Mouse (Mus musculus): ENCODE measurements around the gene Shroom3. TPM values are rescaled to one million over a fixed set of nuclear protein-coding genes. Genes with fewer than 3 reads are reported as not detected.
"Not testable (repeated sequence)": the region's sequence is repeated elsewhere in the genome, so short reads cannot be mapped to it uniquely, and the experiment has no call there.

The Shroom3 gene
- polyA plus RNA-seq, 1 experiment from 2014 or later = 6.4 TPM

GRCm38 (mm10) chr5:92915421-92915820 lies 232.2 kb downstream of the Shroom3 start:
- Histone ChIP-seq H3K4me1 (ENCODE audit: control insufficient read depth, insufficient read depth, low read length) (peaks cover 57% of the 10 kb centered on the region), H3K4me2 (ENCODE audit: low read depth, low read length) (peak overlapping the region; percentile 10; the same call in 1 of the 2 replicates), H3K9me3 (ENCODE audit: control insufficient read depth, low read length) (no peaks in the 10 kb centered on the region), H3K36me3 (ENCODE audit: control insufficient read depth, insufficient read depth, low read length) (no peaks in the 10 kb centered on the region), H3K27me3 (replicated peaks; ENCODE audit: control insufficient read depth, insufficient read depth, low read length) (no peaks in the 10 kb centered on the region), H3K27ac (ENCODE audit: low read length) (peak overlapping the region; percentile 59), H3K9ac (ENCODE audit: low read depth, low read length) (no peak overlapping the region), H3K4me3 (ENCODE audit: low read length) (no peak overlapping the region)
- ATAC-seq = no peak
- 40% methylated on average over 10 of the region's 10 CpGs for WGBS

DNA sequence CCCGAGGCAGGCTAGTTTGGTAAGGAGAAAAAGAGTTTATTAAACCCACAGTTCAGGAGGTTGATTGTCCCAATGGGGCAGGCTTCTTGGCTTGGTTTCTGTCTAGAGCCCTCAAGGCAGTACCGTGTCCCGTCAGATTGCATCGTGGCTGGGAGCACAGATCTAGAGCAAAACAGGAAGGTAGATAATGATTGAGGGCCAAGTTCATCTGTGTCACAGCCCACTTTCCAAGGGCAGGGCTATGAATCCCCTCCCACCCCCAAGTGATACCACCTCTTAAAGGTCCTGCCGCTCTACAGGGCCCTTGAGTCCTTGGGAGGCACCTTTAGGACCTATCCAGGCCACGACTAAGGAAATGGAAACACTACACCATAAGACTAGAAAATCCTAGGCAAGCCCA lies 234.5 kb downstream of the Shroom3 start:
- H3K36me3 ChIP-seq (ENCODE audit: control insufficient read depth, insufficient read depth, low read length) = peaks cover 6% of the 10 kb centered on the region; the same call in 1 of the 2 replicates
- no peak overlapping the region for H3K4me2 ChIP-seq (ENCODE audit: low read depth, low read length)
- no peak overlapping the region for H3K4me3 ChIP-seq (ENCODE audit: low read length)
- no peaks in the 10 kb centered on the region for H3K27me3 ChIP-seq (replicated peaks; ENCODE audit: control insufficient read depth, insufficient read depth, low read length)
- peak overlapping the region; percentile 20; the same call in 1 of the 2 replicates for H3K9ac ChIP-seq (ENCODE audit: low read depth, low read length)
- 63% methylated on average over 6 of the region's 6 CpGs for WGBS
- H3K4me1 ChIP-seq (ENCODE audit: control insufficient read depth, insufficient read depth, low read length) = peaks cover 47% of the 10 kb centered on the region
- H3K9me3 ChIP-seq (ENCODE audit: control insufficient read depth, low read length) = no peaks in the 10 kb centered on the region
- peak overlapping the region; percentile 78 for H3K27ac ChIP-seq (ENCODE audit: low read length)
- ATAC-seq = peak; percentile 62

DNA sequence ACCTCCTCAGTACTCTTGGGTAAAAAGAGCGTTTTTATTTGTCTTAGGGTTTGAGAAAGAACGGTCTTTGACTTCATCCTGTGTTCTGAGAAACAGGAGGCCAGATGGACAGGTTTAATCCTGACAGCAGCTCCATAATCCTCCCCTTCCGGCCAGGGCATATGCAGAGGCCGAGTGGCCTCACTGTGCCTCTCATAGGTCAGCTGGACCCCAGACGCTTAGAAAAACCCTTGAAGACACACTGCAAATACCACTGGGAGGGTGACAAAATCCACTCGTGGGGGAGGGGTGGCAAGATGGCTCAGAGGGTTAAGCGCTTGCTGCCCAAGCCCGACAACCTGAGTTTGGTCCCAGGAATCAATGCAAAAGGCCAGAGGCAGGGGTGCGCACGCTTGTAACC lies 234.9 kb downstream of the Shroom3 start:
- no peak overlapping the region for H3K4me3 ChIP-seq (ENCODE audit: low read length)
- no peak overlapping the region for H3K4me2 ChIP-seq (ENCODE audit: low read depth, low read length)
- H3K9me3 ChIP-seq (ENCODE audit: control insufficient read depth, low read length) = no peaks in the 10 kb centered on the region
- ATAC-seq = no peak
- no peaks in the 10 kb centered on the region for H3K27me3 ChIP-seq (replicated peaks; ENCODE audit: control insufficient read depth, insufficient read depth, low read length)
- H3K4me1 ChIP-seq (ENCODE audit: control insufficient read depth, insufficient read depth, low read length) = peaks cover 47% of the 10 kb centered on the region
- H3K9ac ChIP-seq (ENCODE audit: low read depth, low read length) = peak overlapping the region; percentile 20; the same call in 1 of the 2 replicates
- peaks cover 6% of the 10 kb centered on the region; the same call in 1 of the 2 replicates for H3K36me3 ChIP-seq (ENCODE audit: control insufficient read depth, insufficient read depth, low read length)
- WGBS = 54% methylated on average over 10 of the region's 10 CpGs
- H3K27ac ChIP-seq (ENCODE audit: low read length) = peak overlapping the region; percentile 78

DNA sequence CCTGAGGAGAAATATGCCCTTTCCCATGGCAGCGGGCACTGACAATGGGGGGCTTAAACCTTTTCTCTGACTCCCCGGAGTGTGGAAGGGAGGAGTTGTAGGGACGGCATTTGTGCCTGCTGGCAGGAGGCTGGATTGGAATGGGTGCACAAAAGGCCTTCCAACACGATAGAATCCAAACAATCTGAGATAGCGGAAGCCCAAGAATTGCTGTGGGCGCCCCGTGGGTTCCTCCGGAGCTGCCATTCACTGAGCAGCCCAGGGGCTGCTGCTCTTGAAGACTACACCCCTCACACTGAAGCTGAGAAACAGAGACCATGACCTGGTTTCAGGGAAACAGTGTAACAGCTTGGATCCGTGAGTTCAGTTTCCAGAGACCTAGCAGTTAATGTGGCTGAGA lies 235.6 kb downstream of the Shroom3 start:
- no peaks in the 10 kb centered on the region for H3K9me3 ChIP-seq (ENCODE audit: control insufficient read depth, low read length)
- WGBS = 50% methylated on average over 9 of the region's 9 CpGs
- H3K27me3 ChIP-seq (replicated peaks; ENCODE audit: control insufficient read depth, insufficient read depth, low read length) = no peaks in the 10 kb centered on the region
- H3K36me3 ChIP-seq (ENCODE audit: control insufficient read depth, insufficient read depth, low read length) = peaks cover 6% of the 10 kb centered on the region; the same call in 1 of the 2 replicates
- H3K9ac ChIP-seq (ENCODE audit: low read depth, low read length) = peak overlapping the region; percentile 28; the same call in 1 of the 2 replicates
- no peak for ATAC-seq
- H3K27ac ChIP-seq (ENCODE audit: low read length) = peak overlapping the region; percentile 78
- H3K4me2 ChIP-seq (ENCODE audit: low read depth, low read length) = no peak overlapping the region
- no peak overlapping the region for H3K4me3 ChIP-seq (ENCODE audit: low read length)
- H3K4me1 ChIP-seq (ENCODE audit: control insufficient read depth, insufficient read depth, low read length) = peaks cover 41% of the 10 kb centered on the region

- Histone ChIP-seq H3K9me3 (ENCODE audit: control insufficient read depth, low read length) (no peaks in the 10 kb centered on the region), H3K9ac (ENCODE audit: low read depth, low read length) (0 out of 2 replicates have a peak overlapping the region, but pooled peaks have one; percentile 28), H3K4me1 (ENCODE audit: control insufficient read depth, insufficient read depth, low read length) (peaks cover 40% of the 10 kb centered on the region), H3K27me3 (replicated peaks; ENCODE audit: control insufficient read depth, insufficient read depth, low read length) (no peaks in the 10 kb centered on the region), H3K27ac (ENCODE audit: low read length) (peak overlapping the region; percentile 78; the same call in 1 of the 2 replicates), H3K36me3 (ENCODE audit: control insufficient read depth, insufficient read depth, low read length) (peaks cover 6% of the 10 kb centered on the region; the same call in 1 of the 2 replicates), H3K4me2 (ENCODE audit: low read depth, low read length) (no peak overlapping the region), H3K4me3 (ENCODE audit: low read length) (no peak overlapping the region)
- WGBS = 65% methylated on average over 14 of the region's 14 CpGs
- ATAC-seq = no peak
These were observed 236.2 kb downstream of the Shroom3 start for GRCm38 (mm10) chr5:92919390-92919789.

- WGBS = 89% methylated on average over 8 of the region's 8 CpGs
- ATAC-seq = no peak
These were observed 237.7 kb downstream of the Shroom3 start for GRCm38 (mm10) chr5:92920984-92921383.

DNA sequence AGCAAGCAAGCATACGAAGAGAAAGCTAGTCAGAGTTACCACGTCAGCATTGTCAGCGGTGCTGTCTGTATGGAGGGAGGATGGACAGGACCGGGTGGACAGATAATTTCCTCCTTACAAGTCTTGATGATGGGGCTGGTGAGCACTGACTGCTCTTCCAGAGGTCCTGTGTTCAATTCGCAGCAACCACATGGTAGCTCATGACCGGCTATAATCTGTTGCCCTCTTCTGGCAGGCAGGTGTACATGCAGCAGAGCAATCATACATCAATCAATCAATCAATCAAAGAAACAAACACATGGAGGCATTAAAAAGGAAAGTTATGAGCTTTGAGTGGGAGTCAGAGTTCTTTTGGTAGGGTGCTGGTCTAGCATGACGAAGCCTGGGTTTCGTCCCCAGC lies 238.5 kb downstream of the Shroom3 start:
- no peak overlapping the region for H3K4me2 ChIP-seq (ENCODE audit: low read depth, low read length)
- no peak overlapping the region for H3K4me3 ChIP-seq (ENCODE audit: low read length)
- WGBS = 83% methylated on average over 8 of the region's 8 CpGs
- no peaks in the 10 kb centered on the region for H3K9me3 ChIP-seq (ENCODE audit: control insufficient read depth, low read length)
- peaks cover 36% of the 10 kb centered on the region for H3K4me1 ChIP-seq (ENCODE audit: control insufficient read depth, insufficient read depth, low read length)
- H3K27ac ChIP-seq (ENCODE audit: low read length) = no peak overlapping the region
- no peak overlapping the region for H3K9ac ChIP-seq (ENCODE audit: low read depth, low read length)
- ATAC-seq = no peak
- peaks cover 6% of the 10 kb centered on the region; the same call in 1 of the 2 replicates for H3K36me3 ChIP-seq (ENCODE audit: control insufficient read depth, insufficient read depth, low read length)
- no peaks in the 10 kb centered on the region for H3K27me3 ChIP-seq (replicated peaks; ENCODE audit: control insufficient read depth, insufficient read depth, low read length)

More at GRCm38 (mm10) chr5:92920984-92921383, 237.7 kb downstream of the Shroom3 start:
- peaks cover 6% of the 10 kb centered on the region; the same call in 1 of the 2 replicates for H3K36me3 ChIP-seq (ENCODE audit: control insufficient read depth, insufficient read depth, low read length)
- no peak overlapping the region for H3K27ac ChIP-seq (ENCODE audit: low read length)
- no peaks in the 10 kb centered on the region for H3K9me3 ChIP-seq (ENCODE audit: control insufficient read depth, low read length)
- H3K4me1 ChIP-seq (ENCODE audit: control insufficient read depth, insufficient read depth, low read length) = peaks cover 40% of the 10 kb centered on the region
- no peak overlapping the region for H3K4me3 ChIP-seq (ENCODE audit: low read length)
- no peak overlapping the region for H3K4me2 ChIP-seq (ENCODE audit: low read depth, low read length)
- H3K9ac ChIP-seq (ENCODE audit: low read depth, low read length) = no peak overlapping the region
- H3K27me3 ChIP-seq (replicated peaks; ENCODE audit: control insufficient read depth, insufficient read depth, low read length) = no peaks in the 10 kb centered on the region

- H3K4me1 ChIP-seq (ENCODE audit: control insufficient read depth, insufficient read depth, low read length) = peaks cover 29% of the 10 kb centered on the region
- not testable (repeated sequence) for H3K4me2 ChIP-seq (ENCODE audit: low read depth, low read length); H3K9me3 ChIP-seq (ENCODE audit: control insufficient read depth, low read length); H3K27ac ChIP-seq (ENCODE audit: low read length); H3K27me3 ChIP-seq (replicated peaks; ENCODE audit: control insufficient read depth, insufficient read depth, low read length); H3K36me3 ChIP-seq (ENCODE audit: control insufficient read depth, insufficient read depth, low read length); H3K9ac ChIP-seq (ENCODE audit: low read depth, low read length); ATAC-seq; H3K4me3 ChIP-seq (ENCODE audit: low read length)
- WGBS = 94% methylated on average over 5 of the region's 5 CpGs
These were observed 239.7 kb downstream of the Shroom3 start for GRCm38 (mm10) chr5:92922981-92923380.

- peak overlapping the region; percentile 20 for H3K4me3 ChIP-seq (ENCODE audit: low read length)
- 12% methylated on average over 17 of the region's 17 CpGs for WGBS
These were observed 241.7 kb downstream of the Shroom3 start for GRCm38 (mm10) chr5:92924851-92925477.

More at GRCm38 (mm10) chr5:92924851-92925477, 241.7 kb downstream of the Shroom3 start:
- ATAC-seq = peak; percentile 97
- Histone ChIP-seq H3K4me1 (ENCODE audit: control insufficient read depth, insufficient read depth, low read length) (peaks cover 17% of the 10 kb centered on the region), H3K36me3 (ENCODE audit: control insufficient read depth, insufficient read depth, low read length) (peaks cover 6% of the 10 kb centered on the region; the same call in 1 of the 2 replicates), H3K9ac (ENCODE audit: low read depth, low read length) (peak overlapping the region; percentile 34; the same call in 1 of the 2 replicates), H3K4me2 (ENCODE audit: low read depth, low read length) (peak overlapping the region; percentile 48), H3K9me3 (ENCODE audit: control insufficient read depth, low read length) (no peaks in the 10 kb centered on the region), H3K27me3 (replicated peaks; ENCODE audit: control insufficient read depth, insufficient read depth, low read length) (no peaks in the 10 kb centered on the region), H3K27ac (ENCODE audit: low read length) (peak overlapping the region; percentile 80)

Data from intestine, embryonic 16.5 days (tissue).